Mouse (Mus musculus) B cell, adult 67 days (primary cell): Measurements from ENCODE around the gene Vmn1r95. TPM values are rescaled to one million over a fixed set of nuclear protein-coding genes. Genes with fewer than 3 reads are reported as not detected.

Experiments used
- total RNA-seq, 2 experiments: library from RNA; stranded (reverse); gene quantifications; 4 replicates each; pipeline ENCODE4 v1.2.4; 2023

The Vmn1r95 gene
- not detected for total RNA-seq

DNA sequence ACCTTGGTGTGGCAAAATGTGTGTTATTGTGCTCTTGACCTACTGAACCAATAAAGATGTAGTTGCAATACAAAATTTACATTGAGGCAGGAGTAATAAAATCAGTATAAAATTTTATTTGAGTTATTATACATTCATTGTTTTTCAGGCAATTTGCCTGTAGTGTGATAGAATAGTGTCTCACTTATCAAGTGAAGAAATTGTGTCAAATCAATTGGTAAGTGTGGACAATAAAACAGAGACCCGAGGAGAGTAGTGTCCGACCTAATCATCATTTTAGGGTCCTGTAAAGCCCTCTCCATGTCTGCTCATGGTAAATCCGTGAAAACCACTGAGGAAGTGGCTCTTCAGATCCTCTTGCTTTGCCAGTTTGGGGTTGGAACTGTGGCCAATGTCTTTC, at the start of gene Vmn1r95:
TSS of gene Vmn1r95 (plus strand) at position 301 of the 400 bp plus-strand sequence.

DNA sequence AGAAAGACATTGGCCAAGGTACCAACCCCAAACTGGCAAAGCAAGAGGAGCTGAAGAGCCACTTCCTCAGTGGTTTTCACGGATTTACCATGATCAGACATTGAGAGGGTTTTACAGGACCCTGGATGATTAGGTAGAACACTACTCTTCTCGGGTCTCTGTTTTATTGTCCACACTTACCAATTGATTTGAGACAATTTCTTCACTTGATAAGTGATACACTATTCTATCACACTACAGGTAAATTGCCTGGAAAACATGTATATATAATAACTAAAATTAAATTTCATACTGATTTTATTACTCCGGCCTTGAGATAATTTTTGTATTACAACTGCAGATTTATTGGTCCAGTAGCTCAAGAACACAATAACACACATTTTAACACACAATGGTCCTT, 25.2 kb upstream of the Vmn1r95 start, which contains the start of gene Vmn1r94:
TSS of gene Vmn1r94 (minus strand) at position 101 of the 400 bp plus-strand sequence.

DNA sequence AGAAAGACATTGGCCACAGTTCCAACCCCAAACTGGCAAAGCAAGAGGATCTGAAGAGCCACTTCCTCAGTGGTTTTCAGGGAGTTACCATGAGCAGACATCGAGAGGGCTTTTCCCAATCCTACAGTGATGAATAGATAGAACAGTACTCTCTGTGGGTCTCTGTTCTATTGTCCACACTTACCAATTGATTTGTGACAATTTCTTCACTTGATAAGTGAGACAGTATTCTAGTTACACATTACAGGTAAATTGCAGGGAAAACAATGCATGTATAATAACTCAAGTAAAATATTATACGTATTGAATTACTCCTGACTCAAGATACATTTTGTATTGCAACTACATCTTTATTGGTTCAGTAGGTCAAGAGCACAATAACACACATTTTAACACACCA, 12.0 kb downstream of the Vmn1r95 start, which contains the start of gene Gm6164:
TSS of gene Gm6164 (minus strand) at position 101 of the 400 bp plus-strand sequence.

DNA sequence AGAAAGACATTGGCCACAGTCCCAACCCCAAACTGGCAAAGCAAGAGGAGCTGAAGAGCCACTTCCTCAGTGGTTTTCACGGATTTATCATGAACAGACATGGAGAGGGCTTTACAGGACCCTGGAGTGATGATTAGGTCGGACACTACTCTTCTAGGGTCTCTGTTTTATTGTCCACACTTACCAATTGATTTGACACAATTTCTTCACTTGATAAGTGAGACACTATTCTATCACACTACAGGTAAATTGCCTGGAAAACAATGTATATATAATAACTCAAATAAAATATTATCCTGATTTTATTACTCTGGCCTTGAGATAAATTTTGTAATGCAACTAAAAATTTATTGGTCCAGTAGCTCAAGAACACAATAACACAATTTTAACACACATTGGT, 40.2 kb downstream of the Vmn1r95 start, which contains the start of gene Gm4498:
TSS of gene Gm4498 (minus strand) at position 101 of the 400 bp plus-strand sequence.

Other genes with a start within 250 kb of the Vmn1r95 start
- not detected for gene Igsf23, start 243.0 kb upstream of the Vmn1r95 start, total RNA-seq
- not detected for gene Ceacam20, start 228.3 kb upstream of the Vmn1r95 start, total RNA-seq
- not detected for gene Nlrp9b, start 202.2 kb upstream of the Vmn1r95 start, total RNA-seq
- not detected for gene Vmn1r91, start 94.0 kb upstream of the Vmn1r95 start, total RNA-seq
- not detected for gene Gm16442, start 71.1 kb upstream of the Vmn1r95 start, total RNA-seq
- gene Vmn1r93, start 54.6 kb upstream of the Vmn1r95 start, total RNA-seq = not detected
- not detected for gene Vmn1r94, start 25.3 kb upstream of the Vmn1r95 start, total RNA-seq
- not detected for gene Gm6164, start 11.9 kb downstream of the Vmn1r95 start, total RNA-seq
- not detected for gene Gm4498, start 40.1 kb downstream of the Vmn1r95 start, total RNA-seq
- not detected for gene Gm5890, start 69.1 kb downstream of the Vmn1r95 start, total RNA-seq
- gene Gm4133, start 140.4 kb downstream of the Vmn1r95 start, total RNA-seq = not detected
- not detected for gene Gm5728, start 181.7 kb downstream of the Vmn1r95 start, total RNA-seq
- gene Vmn1r100, start 224.2 kb downstream of the Vmn1r95 start, total RNA-seq = not detected
- gene Vmn1r101, start 248.9 kb downstream of the Vmn1r95 start, total RNA-seq = not detected